Mouse (Mus musculus) heart, postnatal 4 days (tissue): ENCODE measurements at regions not wholly inside any gene's neighbourhood (a gene's known extent, or its start where the extent isn't known, plus 50 kb on each side); places are given as distances from the start of the nearest gene placed in this dataset.
"Not testable (repeated sequence)": the region's sequence is repeated elsewhere in the genome, so short reads cannot be mapped to it uniquely, and the experiment has no call there.

Source experiments
- DNase-seq: peaks from one replicate; pipeline ENCODE4 v3.0.0; 2021

GRCm38 (mm10) chr4:4335216-4335615, 257.9 kb upstream of the Sdr16c6 start:
- no peak for DNase-seq

- DNase-seq: no peak
Observed at GRCm38 (mm10) chr4:4333472-4334123, 256.3 kb upstream of the Sdr16c6 start.

DNA sequence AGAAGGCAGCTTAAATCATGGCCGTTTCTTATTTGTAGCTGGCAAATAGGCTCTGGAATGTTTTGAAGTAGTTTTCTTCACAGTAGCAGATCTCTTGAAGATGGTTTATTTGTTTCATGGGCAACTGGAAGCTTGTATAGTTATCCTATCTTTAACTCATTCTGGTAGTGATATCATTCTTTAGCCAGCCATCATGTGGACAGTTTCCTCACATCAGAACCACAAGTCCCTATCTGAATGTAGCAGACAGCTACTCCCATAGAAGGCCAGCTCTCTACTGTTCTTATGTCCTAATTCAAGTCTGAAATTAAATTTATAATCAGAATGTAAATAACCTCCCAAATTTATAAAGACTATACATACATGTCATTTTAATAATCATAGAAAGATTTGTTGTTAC, 253.8 kb upstream of the Sdr16c6 start:
- no peak for DNase-seq

- DNase-seq: no peak
Observed at GRCm38 (mm10) chr4:4315651-4316411, 238.5 kb upstream of the Sdr16c6 start.

DNA sequence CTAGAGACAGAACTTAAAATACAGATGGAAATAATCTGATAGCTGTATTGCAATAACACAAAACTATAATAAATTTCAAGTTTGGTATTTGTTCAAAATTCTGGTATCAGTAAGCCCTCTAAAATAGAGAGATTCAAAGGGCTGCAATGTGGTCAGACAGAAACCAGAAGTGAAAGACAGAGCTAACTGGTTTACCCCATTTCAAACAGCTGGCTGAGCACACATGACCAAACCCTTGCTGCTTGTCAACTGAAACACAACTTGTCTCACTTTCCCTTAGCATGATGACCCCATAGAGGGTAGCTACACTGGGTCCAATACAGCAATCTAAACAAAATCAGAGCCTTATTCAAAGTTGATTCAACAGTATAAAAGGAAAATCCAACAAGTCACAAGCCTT, 234.2 kb upstream of the Sdr16c6 start:
- DNase-seq: no peak

GRCm38 (mm10) chr4:4306922-4307321, 229.6 kb upstream of the Sdr16c6 start:
- no peak for DNase-seq

DNA sequence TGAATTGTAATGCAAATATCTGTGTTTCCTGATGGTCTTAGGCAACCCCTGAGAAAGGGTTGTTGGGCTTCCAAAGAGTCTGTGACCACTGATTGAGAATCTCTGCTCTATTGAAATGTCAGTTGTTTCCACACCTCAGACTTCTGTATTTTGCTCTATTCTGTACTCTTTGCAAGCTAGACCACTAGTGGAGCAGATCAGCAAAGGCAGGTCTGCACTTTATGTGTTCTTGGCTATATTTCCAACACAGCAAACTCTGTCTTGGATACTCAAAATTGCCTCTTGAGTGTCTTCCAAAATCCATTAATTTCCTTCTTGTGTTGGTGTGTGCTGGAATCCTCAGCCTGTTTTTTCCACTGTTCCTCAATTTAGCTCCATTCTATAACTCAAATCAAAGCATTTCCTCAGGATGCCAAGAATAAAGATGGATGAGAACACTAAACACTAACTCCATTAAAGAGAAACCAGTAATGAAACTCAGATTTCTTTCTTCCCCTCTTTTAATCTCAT, 228.5 kb upstream of the Sdr16c6 start:
- DNase-seq: no peak

- DNase-seq: no peak
Observed at GRCm38 (mm10) chr4:4304666-4305065, 227.3 kb upstream of the Sdr16c6 start.

DNA sequence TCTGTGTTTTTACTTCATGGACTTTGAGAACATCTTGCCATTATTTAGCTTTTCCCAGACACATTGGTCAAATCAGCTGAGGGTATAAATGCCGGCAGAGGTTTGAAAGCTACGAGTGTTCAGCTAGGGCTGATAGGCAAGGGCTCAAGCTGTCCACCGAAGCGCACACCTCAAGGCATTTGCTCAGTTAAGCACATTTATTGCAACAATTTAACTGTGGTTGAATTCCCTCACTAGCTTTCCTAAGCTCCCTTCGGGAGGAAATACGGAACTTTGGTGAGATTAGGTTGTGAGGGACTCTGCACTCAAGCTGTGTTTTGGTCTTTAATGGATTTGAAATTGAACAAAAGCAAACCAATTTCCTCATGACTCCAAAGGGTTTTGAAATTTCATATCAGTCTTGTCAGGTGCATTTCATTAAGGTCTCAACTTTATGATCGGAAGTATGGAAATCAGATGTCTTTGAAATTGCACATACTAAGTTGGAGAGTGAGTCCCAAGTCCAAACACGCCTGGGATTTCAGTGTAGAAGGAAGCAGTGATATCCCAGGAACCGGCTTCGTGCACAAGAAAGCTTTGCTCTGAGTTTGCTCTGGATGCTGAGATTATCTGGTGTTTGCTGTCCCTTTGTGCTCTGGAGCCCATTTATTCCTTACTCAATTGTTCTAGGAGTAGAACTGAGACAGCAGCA, 223.0 kb upstream of the Sdr16c6 start:
- no peak for DNase-seq

DNA sequence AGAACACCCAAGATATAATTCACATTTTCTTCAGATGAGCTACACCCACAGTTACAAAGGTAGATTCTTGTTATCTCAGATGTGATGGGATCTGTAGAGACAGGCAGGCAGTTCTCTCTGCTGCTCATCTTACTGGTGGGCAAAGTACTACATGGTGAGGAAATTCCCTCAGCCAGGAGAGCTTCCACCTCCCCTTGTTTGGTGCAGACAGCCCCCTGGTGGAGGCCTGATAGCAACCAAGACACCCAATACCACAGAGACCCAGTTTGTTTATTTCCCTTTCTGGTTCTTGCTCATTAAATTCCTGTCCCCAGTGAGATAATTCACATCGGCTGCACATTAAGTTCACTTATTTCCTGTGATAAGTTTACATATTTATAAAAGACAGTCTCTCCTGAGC, 222.3 kb upstream of the Sdr16c6 start:
- DNase-seq: no peak

DNA sequence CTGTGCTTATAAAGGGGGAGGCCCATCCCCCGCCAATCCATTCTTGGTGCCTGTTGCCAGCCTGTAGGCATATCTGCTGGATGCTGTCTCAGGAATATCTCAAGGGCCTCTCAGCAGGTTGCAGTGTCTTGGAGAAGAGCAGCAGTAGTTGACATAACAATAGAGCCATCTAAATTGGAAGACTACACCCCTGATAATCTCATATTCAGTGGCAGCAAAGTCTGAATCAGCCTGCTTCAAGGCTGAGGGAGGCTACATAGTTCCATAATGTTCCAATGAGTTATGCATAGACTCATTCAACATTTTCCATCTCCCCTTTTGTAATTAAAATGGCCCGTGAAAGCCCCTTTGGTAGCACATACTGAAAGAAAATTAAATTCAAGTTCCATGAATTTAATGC, 172.3 kb upstream of the Sdr16c6 start:
- no peak for DNase-seq

- no peak for DNase-seq
Observed at GRCm38 (mm10) chr4:4247669-4248068, 170.3 kb upstream of the Sdr16c6 start.

DNA sequence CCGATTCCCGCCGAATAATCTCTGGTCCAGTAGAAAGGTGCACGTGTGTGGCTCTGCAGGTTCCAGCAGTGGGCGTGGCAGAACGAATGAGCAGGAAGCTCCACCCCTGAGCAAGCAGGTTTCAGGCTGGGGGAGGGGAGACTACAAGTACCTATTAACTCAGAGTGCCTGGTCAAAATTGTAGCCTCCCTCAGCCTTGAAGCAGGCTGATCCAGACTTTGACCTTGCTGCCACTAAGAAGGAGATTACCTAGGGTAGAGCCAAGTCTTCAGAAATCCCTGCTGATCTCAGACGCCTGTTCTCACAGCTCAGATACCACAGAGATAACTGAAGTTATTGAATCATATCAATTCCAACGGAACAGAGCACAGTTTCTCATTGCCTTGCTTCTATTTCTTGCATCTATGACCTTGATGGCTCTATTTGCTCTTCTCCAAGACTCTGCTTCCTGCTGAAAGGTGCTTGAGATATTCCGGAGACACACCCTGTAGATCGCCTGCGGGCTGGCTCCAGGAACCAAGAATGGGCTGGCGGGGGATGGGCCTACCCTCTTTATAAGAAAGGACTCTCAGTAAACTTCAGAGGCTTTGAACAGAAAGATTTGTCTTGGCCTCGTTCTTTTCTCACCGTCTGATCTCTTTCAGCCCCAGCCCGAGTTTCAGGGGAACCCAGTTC, 165.1 kb upstream of the Sdr16c6 start:
- not testable (repeated sequence) for DNase-seq

GRCm38 (mm10) chr4:4226209-4226608, 148.9 kb upstream of the Sdr16c6 start:
- DNase-seq: no peak

DNA sequence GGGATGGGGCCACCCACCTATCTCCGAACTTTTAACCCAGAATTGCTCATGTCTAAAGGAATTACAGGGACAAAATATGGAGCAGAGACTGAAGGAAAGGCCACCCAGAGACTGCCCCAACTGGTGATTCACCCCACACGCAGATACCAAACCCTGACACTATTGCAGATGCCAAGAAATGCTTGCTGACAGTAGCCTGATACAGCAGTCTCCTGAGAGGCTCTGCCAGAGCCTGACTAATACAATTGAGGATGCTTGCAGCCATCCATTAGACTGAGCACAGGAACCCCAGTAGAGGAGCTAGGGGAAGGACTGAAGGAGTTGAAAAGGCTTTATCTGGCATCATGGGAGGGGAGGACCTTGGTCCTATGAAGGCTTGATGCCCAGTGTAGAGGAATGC, 142.4 kb upstream of the Sdr16c6 start:
- no peak for DNase-seq

- no peak for DNase-seq
Observed at GRCm38 (mm10) chr4:4211892-4212291, 134.6 kb upstream of the Sdr16c6 start.

DNA sequence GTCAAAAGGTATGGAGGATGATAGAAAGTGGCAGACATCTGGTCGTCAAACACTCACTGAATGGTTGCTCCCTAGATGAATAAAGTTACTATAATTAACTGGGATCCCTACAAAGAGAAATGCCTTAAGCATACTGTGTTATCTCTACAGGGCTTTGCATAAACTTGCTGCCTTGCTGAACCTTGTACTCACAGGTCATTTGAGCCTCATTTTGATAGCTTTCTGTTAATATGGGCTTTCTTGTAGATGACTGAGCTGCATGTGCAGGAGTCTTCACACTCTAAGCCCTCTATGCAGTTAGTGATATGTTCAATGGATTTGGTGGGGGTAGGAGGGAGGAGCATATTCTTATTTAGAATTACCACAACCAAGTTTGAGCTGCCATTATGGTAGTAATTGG, 127.8 kb upstream of the Sdr16c6 start:
- DNase-seq: no peak

GRCm38 (mm10) chr4:4199309-4199708, 122.0 kb upstream of the Sdr16c6 start:
- no peak for DNase-seq

GRCm38 (mm10) chr4:4195834-4196233, 118.5 kb upstream of the Sdr16c6 start:
- no peak for DNase-seq

GRCm38 (mm10) chr4:4195250-4195649, 117.9 kb upstream of the Sdr16c6 start:
- no peak for DNase-seq
